Mouse (Mus musculus): Measurements from ENCODE around the gene 1700042G07Rik. TPM values are rescaled to one million over a fixed set of nuclear protein-coding genes. Genes with fewer than 3 reads are reported as not detected.

The 1700042G07Rik gene
- polyA plus RNA-seq, 1 experiment, result not detected

DNA sequence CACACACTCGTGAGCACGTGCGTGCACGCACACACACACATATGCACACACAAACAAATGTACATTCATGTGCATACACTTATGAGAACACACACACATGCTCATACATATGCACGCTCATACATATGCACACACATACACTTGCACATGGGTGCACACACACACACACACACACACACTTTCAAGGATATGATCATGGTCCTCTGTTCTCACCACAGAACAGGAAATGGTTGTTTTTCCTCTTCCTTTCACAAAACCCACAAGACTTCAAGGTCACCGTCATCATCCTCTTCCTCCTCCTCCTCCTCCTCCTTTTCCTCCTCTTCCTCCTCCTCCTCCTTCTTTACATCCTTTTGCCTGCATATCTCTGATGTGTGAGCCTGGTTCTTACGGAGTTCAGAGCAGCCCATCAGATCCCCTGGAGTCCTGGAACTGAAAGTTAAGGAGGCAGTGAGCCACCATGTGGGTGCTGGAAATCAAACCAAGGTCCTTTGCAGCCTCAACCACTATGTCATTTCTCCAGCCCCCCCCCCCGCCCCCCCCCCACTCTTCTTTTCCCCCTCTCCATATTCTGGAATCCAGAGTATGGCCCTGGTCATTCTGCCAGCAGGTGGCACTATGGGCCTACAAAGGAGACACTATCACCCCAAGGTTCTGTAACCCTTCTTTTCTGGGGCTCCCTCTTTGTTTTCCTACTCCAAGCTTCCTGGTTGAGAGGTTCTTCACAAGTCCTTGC lies 4.4 kb upstream of the 1700042G07Rik start:
- Histone ChIP-seq H3K27me3 (ENCODE audit: control insufficient read depth, insufficient read depth, low read length) (no peaks in the 10 kb centered on the region), H3K27ac (ENCODE audit: control insufficient read depth, insufficient read depth, low read length) (no peak overlapping the region), H3K4me3 (ENCODE audit: control insufficient read depth, insufficient read depth, low read length) (no peak overlapping the region), H3K4me1 (replicated peaks; ENCODE audit: control insufficient read depth, insufficient read depth, low read length) (peaks cover 10% of the 10 kb centered on the region), H3K36me3 (ENCODE audit: control insufficient read depth, insufficient read depth, low read length) (no peaks in the 10 kb centered on the region)
- TF ChIP-seq POLR2A (IDR thresholded peaks at IDR 0.05; ENCODE audit: control insufficient read depth, extremely low read depth, insufficient read depth, low read length, poor library complexity), result no peak
- TF ChIP-seq CTCF (IDR thresholded peaks at IDR 0.05; ENCODE audit: borderline replicate concordance, control insufficient read depth, extremely low read depth, insufficient read depth, low read length, poor library complexity), result no peak
- 53% methylated on average over 8 of the region's 8 CpGs for WGBS
- DNase-seq, result peak; percentile 74

DNA sequence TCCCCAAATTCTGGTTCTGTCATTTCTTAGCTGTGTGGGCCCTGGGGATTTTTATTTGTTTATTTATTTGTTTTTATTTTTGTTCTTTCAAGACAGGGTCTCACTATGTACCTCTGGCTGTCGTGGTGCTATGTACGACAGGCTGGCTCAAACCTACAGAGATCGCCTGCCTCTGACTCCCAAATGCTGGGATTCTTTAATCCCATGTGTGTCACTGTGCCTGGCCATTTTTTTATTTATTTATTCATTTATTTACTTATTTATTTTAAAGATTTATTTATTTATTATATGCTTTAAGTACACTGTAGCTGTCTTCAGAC lies 3.9 kb upstream of the 1700042G07Rik start:
- no peaks in the 10 kb centered on the region for H3K27me3 ChIP-seq (ENCODE audit: control insufficient read depth, insufficient read depth, low read length)
- no peak for TF ChIP-seq CTCF (IDR thresholded peaks at IDR 0.05; ENCODE audit: borderline replicate concordance, control insufficient read depth, extremely low read depth, insufficient read depth, low read length, poor library complexity)
- TF ChIP-seq POLR2A (IDR thresholded peaks at IDR 0.05; ENCODE audit: control insufficient read depth, extremely low read depth, insufficient read depth, low read length, poor library complexity), result no peak
- WGBS, result 79% methylated on average over 3 of the region's 3 CpGs
- H3K27ac ChIP-seq (ENCODE audit: control insufficient read depth, insufficient read depth, low read length), result no peak overlapping the region
- H3K4me3 ChIP-seq (ENCODE audit: control insufficient read depth, insufficient read depth, low read length), result no peak overlapping the region
- H3K4me1 ChIP-seq (replicated peaks; ENCODE audit: control insufficient read depth, insufficient read depth, low read length), result peaks cover 10% of the 10 kb centered on the region
- no peak for DNase-seq
- H3K36me3 ChIP-seq (ENCODE audit: control insufficient read depth, insufficient read depth, low read length), result no peaks in the 10 kb centered on the region

DNA sequence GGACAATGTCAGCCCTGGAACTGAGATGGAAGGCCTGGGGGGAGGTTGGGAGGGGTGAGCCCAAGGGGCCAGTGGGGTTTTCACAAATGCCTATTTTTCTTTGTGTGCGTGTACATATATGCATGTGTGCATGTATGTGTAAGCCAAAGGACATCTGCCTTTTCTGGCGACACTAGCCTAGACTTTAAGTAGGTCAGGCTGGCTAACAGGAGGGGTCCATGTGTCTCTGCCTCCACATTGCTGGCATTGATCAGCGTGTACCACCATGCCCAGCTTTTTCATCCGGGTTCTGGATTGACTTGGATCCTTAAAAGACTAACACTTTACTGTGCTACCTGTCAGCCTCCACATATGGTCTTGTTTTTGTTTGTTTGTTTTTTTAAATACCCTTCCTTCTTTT lies 580 bp downstream of the 1700042G07Rik start:
- no peaks in the 10 kb centered on the region for H3K36me3 ChIP-seq (ENCODE audit: control insufficient read depth, insufficient read depth, low read length)
- peaks cover 22% of the 10 kb centered on the region for H3K4me1 ChIP-seq (replicated peaks; ENCODE audit: control insufficient read depth, insufficient read depth, low read length)
- TF ChIP-seq POLR2A (IDR thresholded peaks at IDR 0.05; ENCODE audit: control insufficient read depth, extremely low read depth, insufficient read depth, low read length, poor library complexity) (no peak), CTCF (IDR thresholded peaks at IDR 0.05; ENCODE audit: borderline replicate concordance, control insufficient read depth, extremely low read depth, insufficient read depth, low read length, poor library complexity) (no peak)
- H3K4me3 ChIP-seq (ENCODE audit: control insufficient read depth, insufficient read depth, low read length), result no peak overlapping the region
- no peak overlapping the region for H3K27ac ChIP-seq (ENCODE audit: control insufficient read depth, insufficient read depth, low read length)
- no peak for DNase-seq
- H3K27me3 ChIP-seq (ENCODE audit: control insufficient read depth, insufficient read depth, low read length), result no peaks in the 10 kb centered on the region
- 97% methylated on average over 4 of the region's 4 CpGs for WGBS

DNA sequence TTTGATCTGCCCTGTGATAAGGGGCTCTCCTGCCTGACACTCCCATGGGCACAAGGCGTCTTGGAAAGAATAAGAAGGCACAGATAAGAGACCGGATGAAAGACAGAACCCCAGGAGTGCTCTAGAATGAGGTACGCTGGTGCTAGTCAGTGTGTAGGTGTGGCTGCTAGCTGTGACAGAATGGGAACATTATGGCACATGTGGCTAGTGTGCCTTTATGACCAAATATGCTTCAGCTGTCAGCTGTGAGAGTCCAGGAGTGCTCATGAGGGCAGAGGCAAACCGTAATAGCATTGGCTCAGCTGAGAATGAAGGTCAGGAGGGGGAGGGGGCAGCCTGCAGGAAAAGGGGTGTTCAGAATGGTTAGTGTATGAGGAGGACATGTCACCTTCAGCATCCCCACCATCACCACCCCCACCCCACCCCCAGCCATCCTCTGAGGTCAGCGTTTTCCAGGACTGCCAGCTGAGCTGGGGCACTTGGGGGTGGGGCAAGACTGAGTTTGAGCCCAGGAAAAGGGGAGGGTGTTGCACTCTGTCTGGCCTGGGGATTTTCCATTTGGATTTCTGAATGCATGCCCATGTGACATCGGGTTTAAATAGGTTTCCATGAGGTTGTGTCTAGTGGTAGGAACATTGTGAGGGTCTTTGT lies 1.4 kb downstream of the 1700042G07Rik start:
- Histone ChIP-seq H3K27me3 (ENCODE audit: control insufficient read depth, insufficient read depth, low read length) (no peaks in the 10 kb centered on the region), H3K4me3 (ENCODE audit: control insufficient read depth, insufficient read depth, low read length) (no peak overlapping the region), H3K4me1 (replicated peaks; ENCODE audit: control insufficient read depth, insufficient read depth, low read length) (peaks cover 20% of the 10 kb centered on the region), H3K27ac (ENCODE audit: control insufficient read depth, insufficient read depth, low read length) (no peak overlapping the region), H3K36me3 (ENCODE audit: control insufficient read depth, insufficient read depth, low read length) (no peaks in the 10 kb centered on the region)
- whole genome bisulfite sequencing, result 88% methylated on average over 6 of the region's 6 CpGs
- DNase-seq, result no peak
- no peak for TF ChIP-seq CTCF (IDR thresholded peaks at IDR 0.05; ENCODE audit: borderline replicate concordance, control insufficient read depth, extremely low read depth, insufficient read depth, low read length, poor library complexity)
- TF ChIP-seq POLR2A (IDR thresholded peaks at IDR 0.05; ENCODE audit: control insufficient read depth, extremely low read depth, insufficient read depth, low read length, poor library complexity), result no peak

GRCm38 (mm10) chr4:116175136-116175535 lies 2.0 kb downstream of the 1700042G07Rik start:
- Histone ChIP-seq H3K27me3 (ENCODE audit: control insufficient read depth, insufficient read depth, low read length) (no peaks in the 10 kb centered on the region), H3K27ac (ENCODE audit: control insufficient read depth, insufficient read depth, low read length) (no peak overlapping the region), H3K4me3 (ENCODE audit: control insufficient read depth, insufficient read depth, low read length) (no peak overlapping the region), H3K36me3 (ENCODE audit: control insufficient read depth, insufficient read depth, low read length) (no peaks in the 10 kb centered on the region), H3K4me1 (replicated peaks; ENCODE audit: control insufficient read depth, insufficient read depth, low read length) (peaks cover 20% of the 10 kb centered on the region)
- TF ChIP-seq POLR2A (IDR thresholded peaks at IDR 0.05; ENCODE audit: control insufficient read depth, extremely low read depth, insufficient read depth, low read length, poor library complexity) (no peak), CTCF (IDR thresholded peaks at IDR 0.05; ENCODE audit: borderline replicate concordance, control insufficient read depth, extremely low read depth, insufficient read depth, low read length, poor library complexity) (no peak)
- DNase-seq, result no peak

- TF ChIP-seq CTCF (IDR thresholded peaks at IDR 0.05; ENCODE audit: borderline replicate concordance, control insufficient read depth, extremely low read depth, insufficient read depth, low read length, poor library complexity) (no peak), POLR2A (IDR thresholded peaks at IDR 0.05; ENCODE audit: control insufficient read depth, extremely low read depth, insufficient read depth, low read length, poor library complexity) (no peak)
- H3K4me3 ChIP-seq (ENCODE audit: control insufficient read depth, insufficient read depth, low read length), result no peak overlapping the region
- no peak for DNase-seq
- H3K4me1 ChIP-seq (replicated peaks; ENCODE audit: control insufficient read depth, insufficient read depth, low read length), result peaks cover 20% of the 10 kb centered on the region
- WGBS, result 41% methylated on average over 7 of the region's 7 CpGs
- no peaks in the 10 kb centered on the region for H3K27me3 ChIP-seq (ENCODE audit: control insufficient read depth, insufficient read depth, low read length)
- H3K27ac ChIP-seq (ENCODE audit: control insufficient read depth, insufficient read depth, low read length), result peak overlapping the region; percentile 27; the same call in 1 of the 2 replicates
- no peaks in the 10 kb centered on the region for H3K36me3 ChIP-seq (ENCODE audit: control insufficient read depth, insufficient read depth, low read length)
Observed at GRCm38 (mm10) chr4:116175711-116176542, 2.8 kb downstream of the 1700042G07Rik start.

Data from thymus, adult 2 months (tissue).